Mouse (Mus musculus) embryonic facial prominence, embryonic 14.5 days (tissue): ENCODE measurements at regions not wholly inside any gene's neighbourhood (a gene's known extent, or its start where the extent isn't known, plus 50 kb on each side); places are given as distances from the start of the nearest gene placed in this dataset.

ENCODE experiments used
- ATAC-seq: fragments of 200-750 bp; cut with Nextera tagmentation; 2 replicates; pipeline ENCODE4 v1.8.0; 2017; ENCODE audit warnings: low read depth, moderate number of reproducible peaks, moderate TSS enrichment
- DNase-seq: peaks from one replicate; pipeline ENCODE4 v3.0.0-alpha.2; 2015; ENCODE audit warnings: low spot score
- H3K27ac ChIP-seq: fragments of 300-500 bp; sonication (generic); replicated peaks from 2 replicates; pipeline ENCODE4 v1.5.1; 2014; ENCODE audit warnings: low read depth, mild to moderate bottlenecking, low read length, moderate library complexity
- H3K27me3 ChIP-seq: fragments of 300-500 bp; sonication (generic); replicated peaks from 2 replicates; pipeline ENCODE4 v1.6.1; 2014; ENCODE audit warnings: low read length; ENCODE audit not compliant: control insufficient read depth, insufficient read depth
- H3K36me3 ChIP-seq: fragments of 300-500 bp; sonication (generic); 2 replicates; pipeline ENCODE4 v1.6.1; 2014; ENCODE audit warnings: low read length, mixed read lengths; ENCODE audit not compliant: control insufficient read depth, insufficient read depth
- H3K4me1 ChIP-seq: fragments of 300-500 bp; sonication (generic); 2 replicates; pipeline ENCODE4 v1.6.1; 2014; ENCODE audit warnings: antibody characterized with exemption, low read length; ENCODE audit not compliant: control insufficient read depth, insufficient read depth
- H3K4me2 ChIP-seq: fragments of 300-500 bp; sonication (generic); 2 replicates; pipeline ENCODE4 v1.6.1; 2014; ENCODE audit warnings: low read depth, mild to moderate bottlenecking, low read length, moderate library complexity, mixed read lengths
- H3K4me3 ChIP-seq: fragments of 300-500 bp; sonication (generic); 2 replicates; pipeline ENCODE4 v1.5.1; 2014; ENCODE audit warnings: low read depth, mild to moderate bottlenecking, low read length
- H3K9ac ChIP-seq: fragments of 300-500 bp; sonication (generic); 2 replicates; pipeline ENCODE4 v1.6.1; 2014; ENCODE audit warnings: low read depth, mild to moderate bottlenecking, low read length, moderate library complexity, mixed read lengths
- H3K9me3 ChIP-seq: fragments of 300-500 bp; sonication (generic); 2 replicates; pipeline ENCODE4 v1.6.1; 2016; ENCODE audit warnings: low read length; ENCODE audit not compliant: control insufficient read depth
- WGBS: fragments of 180-500 bp; shearing (Covaris S2); extraction: QIAGEN DNeasy Blood & Tissue Kit; methylation state at CpG from one replicate; pipeline ENCODE4 v1.1.7; 2014; 5-methylcytosine and 5-hydroxymethylcytosine counted together

GRCm38 (mm10) chr2:78011051-78011800 is 65.1 kb upstream of the Cwc22 start:
- H3K4me3 ChIP-seq, result no peak overlapping the region
- H3K36me3 ChIP-seq, result no peaks in the 10 kb centered on the region
- H3K27ac ChIP-seq, result no peak overlapping the region
- no peaks in the 10 kb centered on the region for H3K4me1 ChIP-seq
- no peaks in the 10 kb centered on the region for H3K9me3 ChIP-seq
- H3K9ac ChIP-seq, result no peak overlapping the region
- 80% methylated on average over 2 of the region's 2 CpGs for WGBS
- H3K4me2 ChIP-seq, result no peak overlapping the region
- no peak for DNase-seq
- no peaks in the 10 kb centered on the region for H3K27me3 ChIP-seq
- no peak for ATAC-seq

- 85% methylated on average over 5 of the region's 5 CpGs for WGBS
- H3K4me3 ChIP-seq, result no peak overlapping the region
- no peaks in the 10 kb centered on the region for H3K9me3 ChIP-seq
- H3K27me3 ChIP-seq, result no peaks in the 10 kb centered on the region
- H3K4me2 ChIP-seq, result no peak overlapping the region
- ATAC-seq (no peak), DNase-seq (no peak)
- H3K4me1 ChIP-seq, result no peaks in the 10 kb centered on the region
- H3K36me3 ChIP-seq, result no peaks in the 10 kb centered on the region
- no peak overlapping the region for H3K27ac ChIP-seq
- no peak overlapping the region for H3K9ac ChIP-seq
Observed at GRCm38 (mm10) chr2:78010066-78010690, 64.0 kb upstream of the Cwc22 start.

- H3K9me3 ChIP-seq, result no peaks in the 10 kb centered on the region
- DNase-seq (no peak), ATAC-seq (no peak)
- no peak overlapping the region for H3K27ac ChIP-seq
- WGBS, result 90% methylated on average over 1 of the region's 1 CpGs
- no peaks in the 10 kb centered on the region for H3K4me1 ChIP-seq
- H3K36me3 ChIP-seq, result no peaks in the 10 kb centered on the region
- no peak overlapping the region for H3K9ac ChIP-seq
- H3K27me3 ChIP-seq, result no peaks in the 10 kb centered on the region
- no peak overlapping the region for H3K4me3 ChIP-seq
- no peak overlapping the region for H3K4me2 ChIP-seq
Observed at GRCm38 (mm10) chr2:78008094-78008493, 61.9 kb upstream of the Cwc22 start.

GRCm38 (mm10) chr2:78005402-78006021 is 59.3 kb upstream of the Cwc22 start:
- H3K4me2 ChIP-seq, result no peak overlapping the region
- no peaks in the 10 kb centered on the region for H3K27me3 ChIP-seq
- no peaks in the 10 kb centered on the region for H3K4me1 ChIP-seq
- no peak overlapping the region for H3K9ac ChIP-seq
- DNase-seq, result peak; percentile 29
- no peaks in the 10 kb centered on the region for H3K9me3 ChIP-seq
- no peak overlapping the region for H3K27ac ChIP-seq
- no peak overlapping the region for H3K4me3 ChIP-seq
- 42% methylated on average over 7 of the region's 7 CpGs for WGBS
- H3K36me3 ChIP-seq, result no peaks in the 10 kb centered on the region
- ATAC-seq, result no peak

GRCm38 (mm10) chr2:78004426-78004825 is 58.3 kb upstream of the Cwc22 start:
- Histone ChIP-seq H3K27me3 (no peaks in the 10 kb centered on the region), H3K9ac (no peak overlapping the region), H3K36me3 (no peaks in the 10 kb centered on the region), H3K4me2 (no peak overlapping the region), H3K9me3 (no peaks in the 10 kb centered on the region), H3K27ac (no peak overlapping the region), H3K4me3 (no peak overlapping the region), H3K4me1 (no peaks in the 10 kb centered on the region)
- DNase-seq (no peak), ATAC-seq (no peak)
- WGBS, result 52% methylated on average over 5 of the region's 5 CpGs
